Mouse (Mus musculus) olfactory bulb, adult 2 months (tissue): ENCODE data around the gene Chst8.

Source experiments
- CTCF ChIP-seq: fragments of 200-500 bp; IDR thresholded peaks from 2 replicates; pipeline ENCODE4 v1.5.1; 2012; ENCODE audit warnings: low read depth, mild to moderate bottlenecking, low read length, moderate library complexity; ENCODE audit not compliant: insufficient read depth
- POLR2A ChIP-seq: fragments of 200-500 bp; IDR thresholded peaks from 2 replicates; pipeline ENCODE4 v1.6.1; 2012; ENCODE audit warnings: mild to moderate bottlenecking, low read depth, low read length, moderate library complexity; ENCODE audit not compliant: insufficient read depth

DNA sequence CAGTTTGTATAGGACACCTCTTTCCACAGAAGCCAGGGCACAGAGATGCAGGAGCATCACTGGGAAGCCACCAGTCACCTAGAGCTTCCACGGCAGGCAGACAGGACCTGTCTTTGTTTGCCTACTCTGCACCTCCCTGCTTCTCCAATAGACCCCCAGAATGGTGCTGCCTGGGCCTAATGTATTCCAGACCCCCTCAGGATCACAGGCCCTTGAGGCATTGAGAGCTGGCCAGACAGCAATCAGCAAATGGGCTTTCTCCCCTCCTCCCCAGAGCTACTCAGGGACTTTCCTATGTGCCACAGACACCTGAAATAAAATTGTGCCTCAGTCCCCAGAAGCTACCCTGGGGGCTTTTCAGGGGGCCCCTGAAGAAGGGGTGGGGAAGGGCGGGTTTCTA is 161.1 kb downstream of the Chst8 start:
- TF ChIP-seq CTCF (no peak), POLR2A (no peak)
